Mouse (Mus musculus): ENCODE data around the gene Slc10a1. TPM values are rescaled to one million over a fixed set of nuclear protein-coding genes. Genes with fewer than 3 reads are reported as not detected.
A peak's percentile ranks its signal among the peaks of the same experiment; 100 is the strongest.

Gene Slc10a1
- polyA plus RNA-seq, 1 experiment from 2014 or later = 0.62 TPM

DNA sequence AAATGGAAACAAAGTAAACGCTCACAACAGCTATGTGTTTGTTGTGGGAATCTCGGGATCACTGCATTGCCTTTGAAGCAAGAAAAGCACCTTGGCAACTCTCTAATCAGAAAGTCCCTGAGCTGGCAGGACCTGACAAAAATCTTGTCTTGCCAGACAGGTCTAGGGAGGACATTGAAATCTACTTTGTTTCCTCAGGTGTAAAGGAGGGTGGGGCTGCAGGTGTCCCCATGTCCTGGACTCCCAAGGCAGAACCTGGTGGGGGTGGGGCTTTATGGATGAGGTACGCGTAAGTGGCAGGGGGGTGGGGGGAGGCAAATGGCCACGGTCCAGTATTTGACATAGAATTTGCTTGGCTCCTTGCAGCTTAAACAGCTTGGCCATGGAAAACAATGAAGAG lies 44.9 kb downstream of the Slc10a1 start:
- Histone ChIP-seq H3K4me3 (replicated peaks) (no peak overlapping the region), H3K9ac (replicated peaks) (no peak overlapping the region), H3K9me3 (no peaks in the 10 kb centered on the region), H3K4me2 (replicated peaks) (no peak overlapping the region), H3K4me1 (replicated peaks) (0 out of 2 replicates have a peak, but pooled peaks cover 3% of the 10 kb centered on the region), H3K27me3 (no peaks in the 10 kb centered on the region), H3K36me3 (no peaks in the 10 kb centered on the region), H3K27ac (no peak overlapping the region)
- no peak for ATAC-seq
- WGBS = 71% methylated on average over 5 of the region's 5 CpGs

DNA sequence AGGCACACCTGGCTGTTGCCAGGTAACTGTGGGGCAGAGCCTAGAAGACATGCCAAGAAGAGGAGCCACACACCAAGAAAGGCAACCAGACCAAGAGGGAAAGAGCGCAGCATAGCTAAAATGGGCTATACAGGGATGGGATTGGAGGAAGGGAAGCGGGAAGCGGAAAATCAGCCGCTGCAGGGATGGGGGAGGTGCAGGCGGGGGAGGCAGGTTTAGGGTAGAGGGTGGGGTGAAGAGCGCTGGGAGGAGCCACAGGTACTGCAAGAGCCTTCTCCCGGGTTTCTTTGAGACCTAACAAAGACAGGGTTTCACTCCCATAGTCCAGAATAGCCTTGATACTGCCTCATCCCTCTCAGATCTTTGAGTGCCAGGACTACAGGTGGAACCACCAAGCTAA lies 45.6 kb downstream of the Slc10a1 start:
- no peaks in the 10 kb centered on the region for H3K9me3 ChIP-seq
- no peaks in the 10 kb centered on the region for H3K27me3 ChIP-seq
- 7% methylated on average over 7 of the region's 7 CpGs for WGBS
- no peak for ATAC-seq
- no peaks in the 10 kb centered on the region for H3K36me3 ChIP-seq
- H3K4me2 ChIP-seq (replicated peaks) = peak overlapping the region; percentile 22
- no peak overlapping the region for H3K27ac ChIP-seq
- no peak overlapping the region for H3K9ac ChIP-seq (replicated peaks)
- H3K4me3 ChIP-seq (replicated peaks) = no peak overlapping the region
- H3K4me1 ChIP-seq (replicated peaks) = 0 out of 2 replicates have a peak, but pooled peaks cover 3% of the 10 kb centered on the region

DNA sequence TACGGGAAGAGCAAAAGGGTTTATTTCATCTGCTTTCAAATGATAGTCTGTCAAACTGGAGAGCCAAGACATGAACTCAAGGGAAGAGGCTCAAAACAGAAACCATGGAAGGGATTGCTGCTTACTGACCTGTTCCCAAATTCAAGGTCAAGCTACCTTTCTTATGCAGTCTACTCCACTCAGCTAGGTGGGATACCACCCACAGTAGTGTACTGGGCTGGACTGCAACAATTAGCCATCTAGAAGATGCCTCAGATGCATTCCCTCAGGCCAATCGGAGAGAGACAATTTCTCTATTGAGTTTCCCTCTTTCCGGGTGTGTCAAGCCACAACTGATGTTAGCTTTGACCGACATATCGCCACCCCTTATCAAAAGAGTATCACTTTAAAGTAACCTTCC lies 47.2 kb downstream of the Slc10a1 start:
- Histone ChIP-seq H3K4me1 (replicated peaks) (0 out of 2 replicates have a peak, but pooled peaks cover 3% of the 10 kb centered on the region), H3K27ac (no peak overlapping the region), H3K36me3 (no peaks in the 10 kb centered on the region), H3K4me2 (replicated peaks) (no peak overlapping the region), H3K9me3 (no peaks in the 10 kb centered on the region), H3K4me3 (replicated peaks) (no peak overlapping the region), H3K9ac (replicated peaks) (no peak overlapping the region), H3K27me3 (no peaks in the 10 kb centered on the region)
- WGBS = 96% methylated on average over 5 of the region's 5 CpGs
- ATAC-seq = no peak

DNA sequence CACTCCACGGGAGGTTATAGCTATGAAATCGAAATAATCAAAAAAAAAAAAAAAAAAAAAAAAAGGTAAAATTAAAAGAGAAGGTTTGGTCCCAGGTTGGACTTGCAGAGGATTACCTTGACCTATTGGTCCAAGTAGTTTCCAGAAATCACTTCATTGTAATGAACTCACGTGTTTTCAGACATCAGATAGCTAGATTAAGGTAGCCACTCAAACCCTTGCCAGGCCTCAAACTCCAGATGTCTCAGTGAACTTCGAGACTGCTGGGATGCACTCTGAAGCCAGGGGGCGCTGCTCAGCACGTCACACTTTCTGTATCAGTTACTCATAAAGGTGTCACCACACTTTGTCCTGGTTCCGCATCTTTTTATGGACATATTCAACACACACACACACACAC lies 50.7 kb downstream of the Slc10a1 start:
- H3K4me2 ChIP-seq (replicated peaks) = no peak overlapping the region
- ATAC-seq = no peak

DNA sequence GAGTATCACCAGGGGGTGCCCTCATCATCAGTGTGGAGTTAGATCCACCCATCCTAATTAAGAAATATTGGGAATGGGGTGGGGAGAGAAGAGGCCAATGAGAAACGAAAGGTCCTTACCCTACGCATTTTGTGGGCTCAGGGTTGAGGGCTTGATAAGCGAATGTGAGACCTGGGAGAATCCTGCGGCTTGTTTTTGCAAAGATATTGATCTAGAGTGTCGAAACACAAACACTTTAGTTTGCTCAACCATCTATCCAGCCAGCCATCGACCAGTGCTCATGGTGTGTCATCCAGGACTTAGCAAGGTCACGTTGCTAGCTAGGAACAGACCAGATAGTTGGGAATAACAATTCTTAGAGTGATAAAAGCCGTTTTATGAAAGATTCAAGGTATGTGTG lies 58.9 kb downstream of the Slc10a1 start:
- Histone ChIP-seq H3K9ac (replicated peaks) (no peak overlapping the region), H3K4me3 (replicated peaks) (no peak overlapping the region), H3K9me3 (no peaks in the 10 kb centered on the region), H3K27ac (no peak overlapping the region), H3K4me1 (replicated peaks) (no peaks in the 10 kb centered on the region), H3K27me3 (no peaks in the 10 kb centered on the region), H3K4me2 (replicated peaks) (no peak overlapping the region), H3K36me3 (no peaks in the 10 kb centered on the region)
- no peak for ATAC-seq
- WGBS = 90% methylated on average over 8 of the region's 8 CpGs

More for the DNA sequence above, 50.7 kb downstream of the Slc10a1 start:
- H3K9me3 ChIP-seq = no peaks in the 10 kb centered on the region
- 57% methylated on average over 7 of the region's 7 CpGs for WGBS
- no peaks in the 10 kb centered on the region for H3K27me3 ChIP-seq
- H3K27ac ChIP-seq = no peak overlapping the region
- H3K4me1 ChIP-seq (replicated peaks) = 0 out of 2 replicates have a peak, but pooled peaks cover under 1% of the 10 kb centered on the region
- H3K9ac ChIP-seq (replicated peaks) = no peak overlapping the region
- H3K36me3 ChIP-seq = no peaks in the 10 kb centered on the region
- H3K4me3 ChIP-seq (replicated peaks) = no peak overlapping the region

Other genes with a start within 250 kb of the Slc10a1 start
- 5.5 and 6.6 TPM in 2 replicates for gene Ccdc177, start 208.0 kb downstream of the Slc10a1 start, polyA plus RNA-seq (2015; fragmentation: Nextera tagmentation; extraction: Ambion mirVana)
- 13.0 and 14.5 TPM in 2 replicates for gene Susd6, start 178.2 kb downstream of the Slc10a1 start, polyA plus RNA-seq (2015; fragmentation: Nextera tagmentation; extraction: Ambion mirVana)
- 506 and 554 TPM in 2 replicates for gene Srsf5, start 23.2 kb downstream of the Slc10a1 start, polyA plus RNA-seq (2015; fragmentation: Nextera tagmentation; extraction: Ambion mirVana)
- gene Smoc1, start 58.1 kb upstream of the Slc10a1 start, polyA plus RNA-seq (2015; fragmentation: Nextera tagmentation; extraction: Ambion mirVana) = 17.7 and 20.3 TPM in 2 replicates

Data from midbrain, embryonic 13.5 days (tissue).